Mouse (Mus musculus): ENCODE data around the gene Zmynd10.
"Not testable (repeated sequence)": the region's sequence is repeated elsewhere in the genome, so short reads cannot be mapped to it uniquely, and the experiment has no call there.

Gene Zmynd10

DNA sequence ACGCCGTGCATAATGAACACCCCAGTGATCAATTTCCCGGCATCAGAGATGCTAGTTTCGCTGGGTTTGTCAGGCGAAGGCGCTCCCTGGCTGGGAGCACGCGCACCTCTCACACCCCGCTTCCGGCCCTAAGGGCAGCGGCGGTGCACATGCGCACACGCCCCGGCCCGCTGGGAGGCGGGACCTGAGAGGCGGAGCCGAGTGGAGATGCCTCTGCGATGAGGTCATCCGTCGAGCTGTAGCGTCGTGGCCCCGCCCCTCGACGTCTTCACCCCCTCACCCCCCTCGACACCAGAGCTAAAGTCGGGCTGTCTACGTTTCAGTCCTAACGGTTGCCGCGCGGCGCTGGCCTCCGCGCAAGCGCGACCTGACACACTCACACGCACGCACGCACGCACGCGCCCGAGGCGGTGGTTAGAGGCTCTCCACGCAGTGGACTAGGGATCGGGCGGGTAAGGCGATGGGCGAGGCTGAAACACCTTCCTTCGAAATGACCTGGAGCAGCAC lies 7.3 kb downstream of the Zmynd10 start:
- peak; percentile 97 to 98 for DNase-seq (ENCODE audit: inconsistent age in 2 of 2, low spot score in 1 of 2)

DNA sequence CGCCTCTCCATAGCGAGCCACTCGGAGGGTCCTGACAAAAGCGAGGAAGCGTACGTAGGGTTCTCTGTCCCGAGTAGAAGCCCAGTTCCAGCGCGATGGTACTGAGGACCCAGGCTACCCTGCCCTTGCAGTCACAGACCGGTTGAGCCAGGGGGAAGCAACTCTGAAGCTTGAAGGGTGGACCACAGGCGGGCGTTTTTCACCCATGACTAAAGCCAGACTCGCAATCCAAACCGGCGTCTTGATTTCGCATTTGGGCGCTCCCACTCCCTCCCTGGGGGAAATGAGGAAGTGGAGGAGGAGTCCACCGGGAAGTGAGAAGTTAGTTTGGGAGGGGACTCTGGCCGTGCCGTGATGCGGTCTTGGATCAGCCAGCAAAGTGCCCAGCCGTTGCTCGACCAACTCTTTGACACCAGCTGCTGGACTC lies 7.9 kb downstream of the Zmynd10 start:
- peak; percentile 74 to 90 for DNase-seq (ENCODE audit: inconsistent age in 2 of 2, low spot score in 1 of 2)

DNA sequence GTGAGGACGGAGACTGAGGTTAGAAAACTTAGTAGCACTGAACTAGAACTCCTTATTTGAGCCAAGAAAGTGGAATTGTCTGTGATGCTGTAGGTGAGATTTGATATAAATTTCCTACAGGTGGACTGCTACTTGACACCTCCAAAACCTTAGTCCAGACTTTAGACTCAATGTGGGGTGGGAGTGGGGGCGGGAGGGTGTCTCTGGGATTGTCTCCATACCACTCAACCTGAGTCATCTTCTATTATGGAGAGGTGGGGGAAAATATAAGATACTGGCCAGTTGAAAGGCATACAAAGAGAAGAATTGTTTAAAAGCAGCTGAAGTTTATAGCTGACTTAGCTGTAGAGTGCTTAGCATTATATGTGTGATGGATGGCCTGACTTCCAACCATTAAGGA lies 8.6 kb downstream of the Zmynd10 start:
- DNase-seq (ENCODE audit: inconsistent age in 2 of 2, low spot score in 1 of 2) = no peak

DNA sequence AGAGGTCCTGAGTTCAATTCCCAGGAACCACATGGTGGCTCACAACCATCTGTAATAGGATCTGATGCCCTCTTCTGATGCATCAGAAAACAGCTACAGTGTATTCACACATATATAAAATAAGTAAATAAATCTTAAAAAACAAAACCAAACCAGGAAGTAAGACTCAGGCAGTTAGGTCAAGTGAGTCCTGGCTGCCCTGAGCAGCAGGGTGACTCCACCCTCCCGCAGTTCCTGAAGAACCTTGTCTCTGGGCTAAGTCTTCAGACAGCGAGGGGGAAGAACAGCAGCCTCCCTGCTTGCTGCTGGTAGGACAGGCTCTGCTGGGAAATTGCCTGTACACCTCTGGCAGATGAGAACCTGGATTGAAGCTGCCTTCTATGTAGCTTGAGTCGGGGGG lies 9.2 kb downstream of the Zmynd10 start:
- DNase-seq (ENCODE audit: inconsistent age in 2 of 2, low spot score in 1 of 2) = no peak

DNA sequence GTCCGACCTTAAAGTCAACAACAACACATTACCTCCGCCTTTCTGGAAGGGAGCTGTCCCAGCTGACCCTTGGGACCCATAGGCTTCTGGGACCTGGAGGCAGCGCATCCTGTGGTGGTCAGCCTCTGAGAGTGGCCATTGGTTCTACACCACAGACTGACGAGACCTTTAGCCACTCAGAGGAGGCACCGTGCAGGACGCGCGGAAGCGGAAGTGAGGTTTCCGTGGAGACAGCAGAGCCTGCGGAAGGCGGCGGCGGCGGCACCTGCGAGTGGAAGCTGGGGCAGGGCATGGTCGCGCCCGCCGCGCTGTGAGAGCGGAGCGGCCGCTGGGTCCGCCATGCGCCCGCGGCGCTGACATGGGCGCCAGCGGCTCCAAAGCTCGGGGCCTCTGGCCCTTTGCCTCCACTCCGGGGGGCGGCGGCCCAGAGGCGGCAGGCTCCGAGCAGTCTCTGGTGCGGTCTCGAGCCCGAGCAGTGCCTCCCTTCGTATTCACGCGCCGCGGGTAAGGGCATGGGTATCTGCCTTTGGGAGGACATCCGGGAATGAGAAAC lies 16.0 kb downstream of the Zmynd10 start, which contains the start of gene Tusc2:
Gene Tusc2 (plus strand): TSS at position 227 of the 553 bp plus-strand sequence.
- peak; percentile 96 to 98 for DNase-seq (ENCODE audit: inconsistent age in 2 of 2, low spot score in 1 of 2)

DNA sequence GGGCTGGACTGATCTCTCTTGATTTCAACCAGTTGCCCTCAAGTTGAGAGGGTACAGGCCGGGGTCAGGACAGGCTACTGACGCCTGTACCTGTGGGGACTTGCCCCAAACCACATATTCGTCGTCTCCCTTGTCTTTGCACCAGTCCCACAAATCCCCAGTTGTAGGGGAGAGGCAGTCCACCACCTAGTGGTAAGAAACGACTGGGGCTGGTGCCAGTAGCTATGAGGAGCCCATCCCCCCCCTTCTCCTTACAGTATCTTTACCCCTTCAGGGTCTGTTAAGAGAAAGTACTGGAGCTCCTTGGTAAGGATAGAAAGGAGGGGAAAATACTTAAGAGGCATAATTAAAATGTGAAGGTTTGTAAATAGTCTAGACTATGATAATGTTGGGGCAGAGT lies 18.5 kb downstream of the Zmynd10 start:
- not testable (repeated sequence) for DNase-seq (ENCODE audit: inconsistent age in 2 of 2, low spot score in 1 of 2)

DNA sequence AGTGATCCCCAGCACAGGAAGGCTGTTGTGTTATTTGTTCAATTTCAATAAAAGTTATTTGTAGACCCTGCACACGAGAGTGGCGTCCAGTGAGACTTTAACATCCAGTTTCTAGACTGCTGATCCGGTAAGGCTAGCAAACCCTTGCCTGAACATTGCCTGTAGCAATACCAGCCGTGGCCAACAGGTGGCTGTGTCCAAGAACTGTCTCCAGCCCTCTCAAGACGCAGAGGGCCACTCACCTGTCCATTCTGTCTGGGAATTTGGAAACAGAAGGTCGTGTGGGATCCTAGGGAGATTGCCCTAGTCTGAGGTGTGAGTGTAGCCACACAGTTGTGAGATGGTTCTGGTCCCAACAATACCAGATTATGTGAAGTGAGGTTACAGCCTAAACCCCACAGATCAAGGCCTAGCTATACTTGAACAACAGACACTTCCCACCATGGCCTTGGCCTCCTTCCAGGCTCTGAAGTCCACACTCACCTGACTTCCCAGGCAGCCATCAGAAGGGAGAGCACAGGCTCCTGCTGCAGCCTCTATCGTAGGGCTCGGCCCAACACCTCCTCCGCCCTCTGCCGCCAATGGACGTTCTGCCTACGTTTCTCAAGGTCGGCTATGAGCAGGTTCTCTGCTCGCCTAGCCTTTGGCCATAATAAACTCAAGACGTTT lies 19.1 kb downstream of the Zmynd10 start:
- peak; percentile 84 to 95 for DNase-seq (ENCODE audit: inconsistent age in 2 of 2, low spot score in 1 of 2)

DNA sequence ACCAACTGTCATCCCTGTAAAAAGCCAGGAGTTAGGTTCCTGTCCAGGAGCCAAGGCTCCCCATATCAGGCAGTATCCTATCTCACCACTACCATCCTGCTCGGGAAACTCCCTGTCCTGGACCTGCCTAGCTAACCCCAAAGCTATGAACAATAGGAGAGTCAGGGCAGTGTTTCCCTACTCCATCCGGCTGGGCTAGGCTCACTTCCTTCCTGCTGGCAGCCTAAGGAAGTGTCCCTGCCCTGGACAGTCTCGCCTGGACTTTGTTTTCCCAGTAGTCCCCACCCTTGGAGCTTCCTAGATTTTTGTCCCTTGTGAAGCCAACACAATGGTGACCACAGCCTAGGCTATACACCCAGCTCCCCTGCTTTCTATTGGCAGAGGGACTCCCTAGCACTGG lies 19.8 kb downstream of the Zmynd10 start:
- DNase-seq (ENCODE audit: inconsistent age in 2 of 2, low spot score in 1 of 2) = peak; percentile 66 to 76

DNA sequence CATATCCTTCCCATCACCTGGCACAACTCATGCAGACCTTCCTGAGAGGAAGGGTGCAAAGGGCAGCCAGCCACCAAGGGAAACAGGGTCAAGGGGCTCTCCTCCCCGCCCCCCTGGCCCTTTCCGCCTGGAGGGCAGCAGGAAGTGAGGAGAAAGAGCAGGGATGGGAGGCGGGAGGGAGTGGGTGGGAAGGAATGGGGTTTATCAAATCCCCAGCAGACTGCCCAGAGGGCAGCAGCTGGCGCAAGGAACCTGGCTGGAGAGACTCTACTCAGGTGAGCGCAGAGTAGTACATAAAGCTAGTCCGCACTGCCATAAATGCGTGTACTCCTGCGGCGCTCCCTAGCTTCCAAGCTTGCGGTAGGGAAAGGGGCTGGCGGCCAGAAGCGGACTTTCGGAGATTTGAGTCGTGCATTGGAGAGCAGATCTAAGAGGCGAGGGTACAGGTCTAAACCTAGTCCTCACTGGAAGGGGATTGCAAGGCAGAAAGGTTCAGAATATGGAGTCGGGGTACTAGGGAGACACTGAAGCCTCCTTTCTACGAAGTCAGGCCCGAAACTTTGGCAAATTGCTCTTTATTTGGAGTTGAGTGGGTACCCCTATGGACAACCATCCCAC lies 20.7 kb downstream of the Zmynd10 start, which contains the start of gene Hyal2:
Gene Hyal2 (plus strand): TSS at position 244 of the 618 bp plus-strand sequence.
- peak; percentile 76 to 83 for DNase-seq (ENCODE audit: inconsistent age in 2 of 2, low spot score in 1 of 2)

DNA sequence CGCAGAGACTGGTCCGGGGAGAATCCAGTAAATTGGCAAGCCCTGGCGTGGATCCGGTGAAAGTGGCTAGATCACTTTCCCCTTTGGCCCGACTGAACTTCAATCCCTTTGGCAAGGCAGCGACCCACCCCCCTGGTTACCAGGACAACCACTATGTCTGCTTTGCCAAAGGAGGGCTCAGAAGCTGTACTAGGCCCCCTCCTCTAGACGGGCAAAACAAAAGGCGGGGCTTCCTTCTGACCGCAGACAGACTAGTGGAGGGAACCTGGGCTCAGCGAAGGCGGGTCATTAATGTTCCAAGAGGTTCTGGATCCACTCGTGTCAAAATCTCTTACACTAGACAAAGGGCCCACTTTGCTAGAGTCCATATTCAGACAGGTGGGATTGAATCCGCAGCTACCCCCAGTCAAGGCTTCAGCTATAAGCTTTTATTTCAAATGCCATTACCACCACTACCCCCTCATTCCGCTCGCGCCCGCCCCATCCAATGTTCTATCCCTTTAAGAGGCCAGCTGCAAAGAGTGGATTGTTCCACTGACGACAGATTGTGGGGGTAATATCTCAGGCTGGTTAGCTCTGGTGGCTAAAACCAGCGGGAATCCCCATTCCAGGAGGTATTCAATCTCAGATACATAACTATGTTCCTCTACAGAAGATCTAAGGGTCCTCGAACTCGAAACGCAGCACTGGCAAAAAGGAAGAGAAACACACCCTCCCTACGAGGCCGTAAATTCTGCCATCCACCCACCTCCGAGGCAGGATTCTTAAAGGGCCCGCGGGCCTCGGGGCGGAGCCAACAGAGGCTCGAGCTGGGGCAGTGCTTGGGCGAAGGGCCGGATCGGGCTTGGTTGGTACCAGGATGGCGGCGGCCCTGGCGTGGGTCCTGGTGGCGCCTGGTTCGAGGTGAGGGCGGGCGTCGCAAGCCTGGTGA lies 21.5 kb downstream of the Zmynd10 start:
- DNase-seq (ENCODE audit: inconsistent age in 2 of 2, low spot score in 1 of 2) = peak; percentile 89 to 96

DNA sequence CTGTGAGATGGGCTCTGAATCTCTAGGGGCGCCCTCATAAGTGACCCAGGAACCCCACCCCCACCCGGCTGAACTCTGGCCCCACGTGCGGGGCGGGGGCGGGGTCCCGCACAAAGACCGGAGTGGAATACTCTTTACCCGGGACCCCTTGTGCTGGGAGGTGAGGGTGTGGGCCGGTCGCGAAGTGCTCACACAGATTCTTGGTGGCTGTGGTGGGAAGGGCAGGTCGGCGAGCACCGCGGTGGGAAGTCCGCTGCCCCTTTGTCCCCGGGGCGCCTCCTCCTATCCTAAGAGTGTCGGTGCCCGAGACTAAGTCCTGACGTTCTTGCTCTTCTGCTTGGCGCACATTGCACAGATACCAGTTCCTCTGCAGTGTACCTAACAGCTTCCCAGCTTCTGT lies 22.2 kb downstream of the Zmynd10 start:
- no peak for DNase-seq (ENCODE audit: inconsistent age in 2 of 2, low spot score in 1 of 2)

DNA sequence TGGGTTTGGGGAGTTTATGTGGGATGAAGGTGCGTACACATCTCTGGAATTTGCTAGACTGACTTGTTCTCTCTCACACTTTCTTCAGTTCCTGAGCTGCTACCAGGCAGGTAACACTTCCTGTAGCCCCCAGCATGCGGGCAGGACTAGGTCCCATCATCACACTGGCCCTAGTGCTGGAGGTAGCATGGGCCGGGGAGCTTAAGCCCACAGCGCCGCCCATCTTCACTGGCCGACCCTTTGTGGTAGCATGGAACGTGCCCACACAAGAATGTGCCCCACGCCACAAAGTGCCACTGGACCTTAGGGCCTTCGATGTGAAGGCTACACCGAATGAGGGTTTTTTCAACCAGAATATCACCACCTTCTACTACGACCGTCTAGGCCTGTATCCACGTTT lies 22.9 kb downstream of the Zmynd10 start:
- DNase-seq (ENCODE audit: inconsistent age in 2 of 2, low spot score in 1 of 2) = no peak

DNA sequence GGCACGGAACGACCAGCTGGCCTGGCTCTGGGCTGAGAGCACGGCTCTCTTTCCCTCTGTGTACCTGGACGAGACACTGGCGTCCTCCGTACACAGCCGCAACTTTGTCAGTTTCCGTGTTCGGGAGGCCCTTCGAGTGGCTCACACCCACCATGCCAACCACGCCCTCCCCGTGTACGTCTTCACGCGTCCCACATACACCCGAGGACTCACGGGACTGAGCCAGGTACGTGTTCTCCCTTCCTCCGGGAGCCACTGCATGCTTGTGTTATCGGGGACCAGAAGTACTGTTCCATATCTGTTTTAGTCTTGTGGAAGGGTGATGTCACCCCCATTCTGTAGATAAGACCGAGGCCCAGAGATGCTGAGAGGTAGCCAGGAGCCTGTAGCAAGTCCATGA lies 23.7 kb downstream of the Zmynd10 start:
- no peak for DNase-seq (ENCODE audit: inconsistent age in 2 of 2, low spot score in 1 of 2)

DNA sequence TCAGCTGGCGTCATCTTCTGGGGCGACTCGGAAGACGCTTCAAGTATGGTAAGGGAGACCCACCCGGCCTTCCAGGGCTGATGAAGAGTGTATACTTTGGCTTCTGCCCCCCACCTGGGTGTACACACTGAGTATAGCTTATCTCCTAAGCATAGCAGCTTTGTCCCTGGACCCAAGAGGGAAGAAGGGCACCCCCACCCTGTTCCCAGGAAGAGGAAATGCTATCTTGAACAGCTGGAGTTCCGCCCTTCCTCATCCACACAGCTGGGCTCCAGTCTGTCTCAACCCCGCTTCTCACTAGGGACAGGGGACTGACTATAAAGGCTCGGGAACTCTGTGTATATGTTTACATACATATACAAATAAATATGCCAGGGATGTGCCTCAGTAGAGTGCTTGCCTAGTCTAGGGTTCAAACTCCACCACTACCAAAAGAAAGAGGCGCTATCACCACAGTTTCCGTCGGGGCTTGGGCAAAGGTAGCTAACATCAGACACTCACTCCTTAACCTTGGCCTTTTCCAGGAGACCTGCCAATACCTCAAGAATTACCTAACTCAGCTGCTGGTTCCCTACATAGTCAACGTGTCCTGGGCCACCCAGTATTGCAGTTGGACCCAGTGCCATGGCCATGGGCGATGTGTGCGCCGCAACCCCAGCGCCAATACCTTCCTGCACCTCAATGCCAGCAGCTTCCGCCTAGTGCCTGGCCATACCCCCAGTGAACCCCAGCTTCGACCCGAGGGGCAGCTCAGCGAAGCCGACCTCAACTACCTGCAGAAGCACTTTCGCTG lies 24.6 kb downstream of the Zmynd10 start:
- peak in 1 of 2 experiments; percentile 27 for DNase-seq (ENCODE audit: inconsistent age in 2 of 2, low spot score in 1 of 2)

DNA sequence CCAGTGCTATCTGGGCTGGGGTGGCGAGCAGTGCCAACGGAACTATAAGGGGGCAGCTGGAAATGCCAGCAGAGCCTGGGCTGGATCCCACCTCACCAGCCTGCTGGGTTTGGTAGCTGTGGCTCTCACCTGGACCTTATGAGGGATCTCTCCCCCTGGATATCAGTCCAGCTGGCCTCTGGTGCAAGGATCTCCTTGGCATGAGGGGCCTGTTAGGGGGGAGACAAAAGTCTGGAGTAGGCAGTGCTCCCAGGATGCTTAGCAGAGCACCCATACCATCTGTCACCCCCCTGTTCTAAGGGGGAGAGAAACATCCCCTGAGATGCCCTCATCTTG lies 25.2 kb downstream of the Zmynd10 start:
- no peak for DNase-seq (ENCODE audit: inconsistent age in 2 of 2, low spot score in 1 of 2)

DNA sequence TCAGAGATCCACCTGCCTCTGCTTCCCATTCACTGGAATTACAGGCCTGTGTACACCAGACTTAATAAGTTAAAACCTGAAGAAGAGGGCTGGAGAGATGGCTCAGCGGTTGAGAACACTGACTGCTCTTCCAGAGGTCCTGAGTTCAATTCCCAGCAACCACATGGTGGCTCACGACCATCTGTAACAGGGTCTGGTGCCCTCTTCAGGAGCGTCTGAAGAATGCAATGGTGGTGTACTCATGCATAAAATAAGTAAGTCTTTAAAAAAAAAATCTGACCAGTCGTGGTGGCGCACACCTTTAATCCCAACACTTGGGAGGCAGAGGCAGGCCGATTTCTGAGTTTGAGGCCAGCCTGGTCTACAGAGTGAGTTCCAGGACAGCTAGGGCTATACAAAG lies 26.7 kb downstream of the Zmynd10 start:
- not testable (repeated sequence) for DNase-seq (ENCODE audit: inconsistent age in 2 of 2, low spot score in 1 of 2)

DNA sequence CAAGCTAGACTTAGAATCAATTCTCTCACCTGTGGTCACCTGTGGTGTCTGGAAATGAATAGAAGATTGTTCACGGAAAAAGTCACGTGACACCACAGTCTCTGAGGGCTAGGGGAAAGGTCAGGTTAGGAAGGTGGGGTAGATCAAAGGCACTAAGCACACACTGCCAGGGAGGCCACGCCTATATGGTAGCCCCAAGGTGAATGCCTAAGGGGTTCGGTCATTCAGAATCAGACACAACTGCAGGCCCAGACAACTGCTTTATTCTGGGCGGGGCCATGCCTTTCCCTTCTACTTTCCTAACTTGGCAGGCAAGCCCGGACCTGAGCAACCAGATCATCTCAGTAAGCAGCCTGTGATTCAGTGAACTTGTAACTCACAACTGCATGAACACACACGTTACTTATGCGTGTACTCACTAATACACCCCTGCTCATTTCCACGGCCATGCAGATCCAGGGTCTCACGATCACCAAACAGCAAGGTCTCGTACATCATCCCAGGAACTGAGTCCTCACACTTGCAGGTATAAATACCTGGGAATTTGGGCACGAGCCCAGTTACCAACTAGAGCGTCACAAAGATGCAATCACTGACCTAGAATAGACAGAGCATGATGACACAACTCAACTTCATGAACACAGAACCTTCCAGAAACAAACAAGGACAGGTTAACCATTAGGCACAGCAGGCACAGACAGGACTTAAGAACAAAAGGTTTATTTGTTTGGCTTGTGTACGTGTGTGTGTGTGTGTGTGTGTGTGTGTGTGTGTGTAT lies 28.7 kb downstream of the Zmynd10 start:
- no peak for DNase-seq (ENCODE audit: inconsistent age in 2 of 2, low spot score in 1 of 2)

DNA sequence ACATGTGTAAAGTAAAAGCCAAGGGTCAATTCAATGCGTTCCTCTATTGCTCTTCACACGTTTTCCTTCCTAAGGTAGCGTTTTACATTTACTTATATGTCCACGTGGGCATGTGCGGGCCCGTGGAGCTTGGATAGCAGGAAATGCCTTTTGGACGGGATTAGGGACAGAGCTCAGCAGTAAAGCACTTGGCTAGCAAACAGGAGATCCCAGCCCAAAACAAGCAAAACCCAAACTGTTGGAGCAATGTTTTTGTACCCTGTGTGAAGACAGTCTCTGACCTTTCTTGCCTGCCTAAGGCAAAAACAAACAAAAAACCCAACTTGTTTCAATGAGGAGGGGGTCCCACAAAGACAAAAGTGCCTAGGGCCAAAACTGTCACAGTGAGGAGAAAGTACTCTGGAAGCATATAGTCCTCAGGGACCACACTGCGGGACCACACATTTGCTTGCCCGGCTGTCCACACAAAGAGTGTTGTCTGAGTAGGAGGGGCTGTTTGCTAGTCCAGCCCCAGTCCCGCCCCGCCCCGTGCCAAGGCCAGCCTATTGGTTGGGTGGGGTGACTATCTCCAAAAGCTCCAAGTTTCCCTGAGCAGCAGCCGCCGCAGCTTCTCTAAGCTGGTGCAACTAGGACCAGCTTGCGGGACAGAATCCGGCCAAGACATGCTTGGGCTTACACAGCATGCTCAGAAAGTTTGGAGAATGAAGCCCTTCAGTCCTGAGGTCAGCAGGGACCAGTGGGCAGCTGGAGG lies 29.4 kb downstream of the Zmynd10 start, which contains the start of gene Hyal1:
Gene Hyal1 (plus strand): TSS at position 571 of the 751 bp plus-strand sequence.
- DNase-seq (ENCODE audit: inconsistent age in 2 of 2, low spot score in 1 of 2) = peak; percentile 83 to 95

DNA sequence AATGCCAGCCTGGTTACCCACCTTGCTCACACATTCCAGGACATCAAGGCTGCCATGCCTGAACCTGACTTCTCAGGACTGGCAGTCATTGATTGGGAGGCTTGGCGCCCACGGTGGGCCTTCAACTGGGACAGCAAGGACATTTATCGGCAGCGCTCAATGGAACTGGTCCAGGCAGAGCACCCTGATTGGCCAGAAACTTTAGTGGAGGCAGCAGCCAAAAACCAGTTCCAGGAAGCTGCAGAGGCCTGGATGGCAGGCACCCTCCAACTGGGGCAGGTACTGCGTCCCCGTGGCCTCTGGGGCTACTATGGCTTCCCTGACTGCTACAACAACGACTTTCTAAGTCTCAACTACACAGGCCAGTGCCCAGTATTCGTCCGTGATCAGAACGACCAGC lies 30.8 kb downstream of the Zmynd10 start:
- peak in 1 of 2 experiments; percentile 62 for DNase-seq (ENCODE audit: inconsistent age in 2 of 2, low spot score in 1 of 2)

All from adrenal gland, adult (tissue).